Mouse (Mus musculus): ENCODE data around the gene Tecpr2. TPM values are rescaled to one million over a fixed set of nuclear protein-coding genes. Genes with fewer than 3 reads are reported as not detected.
"Not testable (repeated sequence)": the region's sequence is repeated elsewhere in the genome, so short reads cannot be mapped to it uniquely, and the experiment has no call there.

Gene Tecpr2
- polyA plus RNA-seq, 1 experiment from 2014 or later, result 3.3 TPM

- H3K36me3 ChIP-seq, result peaks cover 7% of the 10 kb centered on the region
- H3K4me1 ChIP-seq, result peaks cover 15% of the 10 kb centered on the region
- H3K4me3 ChIP-seq (replicated peaks), result peak overlapping the region; percentile 80
- H3K9ac ChIP-seq, result peak overlapping the region; percentile 65; the same call in 1 of the 2 replicates
- no peaks in the 10 kb centered on the region for H3K27me3 ChIP-seq (replicated peaks)
- no peak for ATAC-seq (ENCODE audit: insufficient read depth, low FRiP score, low read depth)
- no peaks in the 10 kb centered on the region for H3K9me3 ChIP-seq
- H3K4me2 ChIP-seq, result peak overlapping the region; percentile 78
- 6% methylated on average over 9 of the region's 9 CpGs for WGBS
- H3K27ac ChIP-seq, result peak overlapping the region; percentile 82
Observed at GRCm38 (mm10) chr12:110850929-110851256, 38.2 kb upstream of the Tecpr2 start.

GRCm38 (mm10) chr12:110851414-110851813 lies 37.6 kb upstream of the Tecpr2 start:
- Histone ChIP-seq H3K9ac (no peak overlapping the region), H3K27me3 (replicated peaks) (no peaks in the 10 kb centered on the region), H3K4me1 (peaks cover 10% of the 10 kb centered on the region), H3K4me3 (replicated peaks) (0 out of 2 replicates have a peak overlapping the region, but pooled peaks have one; percentile 80), H3K36me3 (peaks cover 7% of the 10 kb centered on the region), H3K27ac (no peak overlapping the region), H3K4me2 (peak overlapping the region; percentile 78), H3K9me3 (no peaks in the 10 kb centered on the region)
- WGBS, result 67% methylated on average over 12 of the region's 12 CpGs
- no peak for ATAC-seq (ENCODE audit: insufficient read depth, low FRiP score, low read depth)

GRCm38 (mm10) chr12:110851923-110852322 lies 37.1 kb upstream of the Tecpr2 start:
- Histone ChIP-seq H3K9ac (no peak overlapping the region), H3K27me3 (replicated peaks) (no peaks in the 10 kb centered on the region), H3K36me3 (peaks cover 7% of the 10 kb centered on the region), H3K27ac (no peak overlapping the region), H3K4me2 (peak overlapping the region; percentile 78; the same call in 1 of the 2 replicates), H3K9me3 (no peaks in the 10 kb centered on the region), H3K4me3 (replicated peaks) (no peak overlapping the region), H3K4me1 (peaks cover 9% of the 10 kb centered on the region)
- no peak for ATAC-seq (ENCODE audit: insufficient read depth, low FRiP score, low read depth)
- WGBS, result 81% methylated on average over 1 of the region's 1 CpGs

- H3K4me3 ChIP-seq (replicated peaks), result no peak overlapping the region
- no peaks in the 10 kb centered on the region for H3K9me3 ChIP-seq
- peaks cover 7% of the 10 kb centered on the region for H3K36me3 ChIP-seq
- no peak overlapping the region for H3K9ac ChIP-seq
- WGBS, result 87% methylated on average over 32 of the region's 32 CpGs
- H3K27ac ChIP-seq, result no peak overlapping the region
- no peak for ATAC-seq (ENCODE audit: insufficient read depth, low FRiP score, low read depth)
- no peaks in the 10 kb centered on the region for H3K27me3 ChIP-seq (replicated peaks)
- no peak overlapping the region for H3K4me2 ChIP-seq
- H3K4me1 ChIP-seq, result peaks cover 9% of the 10 kb centered on the region
Observed at GRCm38 (mm10) chr12:110854786-110855737, 34.0 kb upstream of the Tecpr2 start.

GRCm38 (mm10) chr12:110857196-110857595 lies 31.9 kb upstream of the Tecpr2 start:
- Histone ChIP-seq H3K36me3 (peaks cover 14% of the 10 kb centered on the region), H3K4me3 (replicated peaks) (no peak overlapping the region), H3K4me1 (0 out of 2 replicates have a peak, but pooled peaks cover under 1% of the 10 kb centered on the region), H3K9ac (no peak overlapping the region), H3K9me3 (no peaks in the 10 kb centered on the region), H3K27me3 (replicated peaks) (no peaks in the 10 kb centered on the region), H3K4me2 (no peak overlapping the region), H3K27ac (no peak overlapping the region)
- 85% methylated on average over 7 of the region's 7 CpGs for WGBS
- no peak for ATAC-seq (ENCODE audit: insufficient read depth, low FRiP score, low read depth)

GRCm38 (mm10) chr12:110858681-110859080 lies 30.4 kb upstream of the Tecpr2 start:
- H3K9ac ChIP-seq; H3K27ac ChIP-seq; ATAC-seq (ENCODE audit: insufficient read depth, low FRiP score, low read depth); H3K4me3 ChIP-seq (replicated peaks); H3K4me1 ChIP-seq; H3K9me3 ChIP-seq; H3K27me3 ChIP-seq (replicated peaks); H3K4me2 ChIP-seq: not testable (repeated sequence)
- peaks cover 22% of the 10 kb centered on the region for H3K36me3 ChIP-seq
- WGBS, result 94% methylated on average over 15 of the region's 15 CpGs

- Histone ChIP-seq H3K4me3 (replicated peaks) (no peak overlapping the region), H3K27ac (no peak overlapping the region), H3K36me3 (peaks cover 30% of the 10 kb centered on the region), H3K9me3 (no peaks in the 10 kb centered on the region), H3K4me1 (no peaks in the 10 kb centered on the region), H3K4me2 (no peak overlapping the region), H3K9ac (no peak overlapping the region), H3K27me3 (replicated peaks) (no peaks in the 10 kb centered on the region)
- ATAC-seq (ENCODE audit: insufficient read depth, low FRiP score, low read depth), result no peak
Observed at GRCm38 (mm10) chr12:110860293-110860692, 28.8 kb upstream of the Tecpr2 start.

- WGBS, result 54% methylated on average over 7 of the region's 7 CpGs
- Histone ChIP-seq H3K9ac (no peak overlapping the region), H3K4me1 (no peaks in the 10 kb centered on the region), H3K9me3 (no peaks in the 10 kb centered on the region), H3K4me2 (no peak overlapping the region), H3K27ac (no peak overlapping the region), H3K4me3 (replicated peaks) (no peak overlapping the region), H3K27me3 (replicated peaks) (no peaks in the 10 kb centered on the region), H3K36me3 (peaks cover 27% of the 10 kb centered on the region)
- ATAC-seq (ENCODE audit: insufficient read depth, low FRiP score, low read depth), result no peak
Observed at GRCm38 (mm10) chr12:110861256-110861655, 27.8 kb upstream of the Tecpr2 start.

- no peaks in the 10 kb centered on the region for H3K9me3 ChIP-seq
- no peaks in the 10 kb centered on the region for H3K4me1 ChIP-seq
- H3K27ac ChIP-seq, result no peak overlapping the region
- no peak overlapping the region for H3K4me3 ChIP-seq (replicated peaks)
- H3K36me3 ChIP-seq, result peaks cover 37% of the 10 kb centered on the region
- H3K9ac ChIP-seq, result no peak overlapping the region
- no peak for ATAC-seq (ENCODE audit: insufficient read depth, low FRiP score, low read depth)
- 91% methylated on average over 6 of the region's 6 CpGs for WGBS
- H3K27me3 ChIP-seq (replicated peaks), result no peaks in the 10 kb centered on the region
- no peak overlapping the region for H3K4me2 ChIP-seq
Observed at GRCm38 (mm10) chr12:110864008-110864407, 25.1 kb upstream of the Tecpr2 start.

- WGBS, result 68% methylated on average over 6 of the region's 6 CpGs
- Histone ChIP-seq H3K9me3 (no peaks in the 10 kb centered on the region), H3K36me3 (peaks cover 38% of the 10 kb centered on the region), H3K4me3 (replicated peaks) (no peak overlapping the region), H3K4me1 (no peaks in the 10 kb centered on the region), H3K27ac (no peak overlapping the region), H3K4me2 (no peak overlapping the region), H3K27me3 (replicated peaks) (no peaks in the 10 kb centered on the region), H3K9ac (no peak overlapping the region)
- ATAC-seq (ENCODE audit: insufficient read depth, low FRiP score, low read depth), result no peak
Observed at GRCm38 (mm10) chr12:110865571-110865970, 23.5 kb upstream of the Tecpr2 start.

GRCm38 (mm10) chr12:110865989-110866388 lies 23.1 kb upstream of the Tecpr2 start:
- Histone ChIP-seq H3K27me3 (replicated peaks) (no peaks in the 10 kb centered on the region), H3K36me3 (peaks cover 38% of the 10 kb centered on the region), H3K9me3 (no peaks in the 10 kb centered on the region), H3K4me1 (no peaks in the 10 kb centered on the region), H3K4me2 (no peak overlapping the region), H3K9ac (no peak overlapping the region), H3K27ac (no peak overlapping the region), H3K4me3 (replicated peaks) (no peak overlapping the region)
- no peak for ATAC-seq (ENCODE audit: insufficient read depth, low FRiP score, low read depth)
- 86% methylated on average over 10 of the region's 10 CpGs for WGBS

- H3K36me3 ChIP-seq, result peaks cover 36% of the 10 kb centered on the region
- H3K4me1 ChIP-seq, result no peaks in the 10 kb centered on the region
- H3K4me2 ChIP-seq, result no peak overlapping the region
- H3K27ac ChIP-seq, result no peak overlapping the region
- H3K9me3 ChIP-seq, result no peaks in the 10 kb centered on the region
- WGBS, result 68% methylated on average over 4 of the region's 4 CpGs
- H3K27me3 ChIP-seq (replicated peaks), result no peaks in the 10 kb centered on the region
- ATAC-seq (ENCODE audit: insufficient read depth, low FRiP score, low read depth), result peak; percentile 56; the same call in 1 of the 2 replicates
- H3K4me3 ChIP-seq (replicated peaks), result no peak overlapping the region
- no peak overlapping the region for H3K9ac ChIP-seq
Observed at GRCm38 (mm10) chr12:110870107-110870506, 19.0 kb upstream of the Tecpr2 start.

All from stomach, embryonic 15.5 days (tissue).